9 mouse cellular contexts compared by ENCODE assay signal in genomic region chr16:63817606-63818005, GRCm38 (mm10). TPM values are rescaled to one million over a fixed set of nuclear protein-coding genes. Genes with fewer than 3 reads are reported as not detected.
DNase-seq lines count a peak whose midpoint lies in the region; ATAC-seq lines count a peak whose summit lies in the region.
"Had no signal": no experiment of that assay in that cellular context is flagged by ENCODE, and none has a peak within 500 bp of the region (broad histone marks: within the 10 kb centered on the region; RNA-seq: fewer than 3 reads in every experiment).

No protein-coding gene starts in this region.

- H3K36me3 ChIP-seq in kidney, embryonic 14.5 days (ENCODE audit: control insufficient read depth, insufficient read depth, low read length) = no peaks in the 10 kb centered on the region
- no peaks in the 10 kb centered on the region for H3K36me3 ChIP-seq in forebrain, embryonic 16.5 days (ENCODE audit: control insufficient read depth, insufficient read depth)
- no peaks in the 10 kb centered on the region for H3K36me3 ChIP-seq in limb, embryonic 12.5 days

- no peaks in the 10 kb centered on the region for H3K4me1 ChIP-seq in kidney, embryonic 14.5 days (ENCODE audit: control insufficient read depth, insufficient read depth, low read length)
- peaks cover 17% of the 10 kb centered on the region for H3K4me1 ChIP-seq in forebrain, embryonic 16.5 days (replicated peaks; ENCODE audit: control insufficient read depth, insufficient read depth, low read length)
- 0 out of 2 replicates have a peak, but pooled peaks cover 5% of the 10 kb centered on the region for H3K4me1 ChIP-seq in limb, embryonic 12.5 days (replicated peaks)

- no peaks in the 10 kb centered on the region for H3K27me3 ChIP-seq in kidney, embryonic 14.5 days (ENCODE audit: control insufficient read depth, insufficient read depth, low read length)
- no peaks in the 10 kb centered on the region for H3K27me3 ChIP-seq in forebrain, embryonic 16.5 days (replicated peaks; ENCODE audit: control insufficient read depth, insufficient read depth, low read length)
- H3K27me3 ChIP-seq in limb, embryonic 12.5 days = no peaks in the 10 kb centered on the region

- H3K27ac ChIP-seq in kidney, embryonic 14.5 days (ENCODE audit: low read depth, low read length) = peak overlapping the region; percentile 31; the same call in 1 of the 2 replicates
- H3K27ac ChIP-seq in forebrain, embryonic 16.5 days (ENCODE audit: low read length) = peak overlapping the region; percentile 80
- H3K27ac ChIP-seq in limb, embryonic 12.5 days = 0 out of 2 replicates have a peak overlapping the region, but pooled peaks have one; percentile 47

- no peaks in the 10 kb centered on the region for H3K9me3 ChIP-seq in kidney, embryonic 14.5 days (ENCODE audit: control insufficient read depth, low read length)
- no peaks in the 10 kb centered on the region for H3K9me3 ChIP-seq in forebrain, embryonic 16.5 days (ENCODE audit: control insufficient read depth, low read length)
- no peaks in the 10 kb centered on the region for H3K9me3 ChIP-seq in limb, embryonic 12.5 days

- WGBS in kidney, embryonic 14.5 days = 49% methylated on average over 6 of the region's 6 CpGs
- WGBS in forebrain, embryonic 16.5 days = 7% methylated on average over 6 of the region's 6 CpGs
- 26% methylated on average over 6 of the region's 6 CpGs for WGBS in limb, embryonic 12.5 days

- no peak overlapping the region for H3K9ac ChIP-seq in kidney, embryonic 14.5 days (ENCODE audit: low read depth, low read length)
- no peak overlapping the region for H3K9ac ChIP-seq in forebrain, embryonic 16.5 days (replicated peaks; ENCODE audit: low read depth, low read length)
- H3K9ac ChIP-seq in limb, embryonic 12.5 days (replicated peaks) = no peak overlapping the region

- H3K4me3 ChIP-seq in kidney, embryonic 14.5 days (ENCODE audit: low read length) = no peak overlapping the region
- no peak overlapping the region for H3K4me3 ChIP-seq in forebrain, embryonic 16.5 days (replicated peaks; ENCODE audit: low read length)
- no peak overlapping the region for H3K4me3 ChIP-seq in limb, embryonic 12.5 days (replicated peaks)

- no peak for ATAC-seq in kidney, embryonic 14.5 days (ENCODE audit: low FRiP score, low TSS enrichment)
- ATAC-seq in forebrain, embryonic 16.5 days = peak; percentile 85
- ATAC-seq in limb, embryonic 12.5 days (ENCODE audit: insufficient number of reproducible peaks, insufficient read depth, low FRiP score, low TSS enrichment, low read depth) = no peak

- H3K4me2 ChIP-seq in kidney, embryonic 14.5 days (replicated peaks; ENCODE audit: low read depth, low read length) = no peak overlapping the region
- H3K4me2 ChIP-seq in forebrain, embryonic 16.5 days (ENCODE audit: low read length) = peak overlapping the region; percentile 36
- H3K4me2 ChIP-seq in limb, embryonic 12.5 days = no peak overlapping the region; the same call in 1 of the 2 replicates

- no peak for DNase-seq in kidney, adult 8-10 months
- peak; percentile 27 for DNase-seq in embryo, embryonic 11 days
- no peak for DNase-seq in adrenal gland, postnatal 4 days (ENCODE audit: low spot score in 2 of 2)
- no peak for DNase-seq in gastrocnemius, postnatal 4 days (ENCODE audit: low spot score in 2 of 2)
- DNase-seq in yolk sac, embryonic 10.5 days (ENCODE audit: low spot score) = no peak

RNA-seq across cellular contexts. Expression of gene Epha3, which starts 46.4 kb away (rescaled TPM):
- 7.2 and 11.7 TPM in 2 replicates for polyA plus RNA-seq in kidney, embryonic 14.5 days (2014; fragmentation: Nextera tagmentation; extraction: Ambion mirVana)
- 76.8 and 84.3 TPM in 2 replicates for polyA plus RNA-seq in forebrain, embryonic 16.5 days (2015; fragmentation: Nextera tagmentation; extraction: Ambion mirVana)
- 26.2 and 35.3 TPM in 2 replicates for polyA plus RNA-seq in limb, embryonic 12.5 days (2016; fragmentation: Nextera tagmentation; extraction: Ambion mirVana)
- total RNA-seq in adrenal gland, postnatal 4 days (2021) = 1 to 10 TPM; 8.8 to 8.9 TPM
- 10 to 100 TPM in 1 of 2 experiments, 1 to 10 TPM in 1; 9.8 to 10.4 TPM for total RNA-seq in gastrocnemius, postnatal 4 days (2021)
- total RNA-seq: granulocyte monocyte progenitor cell, adult 5-6 weeks had no signal
